Mouse (Mus musculus) G1E (cell line): Measurements from ENCODE around the gene Arhgap27.

ENCODE experiments used
- CTCF ChIP-seq: IDR thresholded peaks from 2 replicates; pipeline ENCODE4 v1.5.1; 2012; ENCODE audit warnings: low read depth, low read length, inconsistent platforms, mixed read lengths
- GATA1 ChIP-seq: IDR thresholded peaks from 2 replicates; pipeline ENCODE4 v1.6.1; 2012; ENCODE audit warnings: borderline replicate concordance, low read length, inconsistent platforms, mixed read lengths
- GATA2 ChIP-seq: IDR thresholded peaks from 2 replicates; pipeline ENCODE4 v1.6.1; 2012; ENCODE audit warnings: low read depth, low read length, inconsistent platforms, borderline replicate concordance
- POLR2AphosphoS5 ChIP-seq: IDR thresholded peaks from 2 replicates; pipeline ENCODE4 v1.6.1; 2012; ENCODE audit warnings: low read depth, low read length, inconsistent platforms; ENCODE audit not compliant: insufficient replicate concordance
- TAL1 ChIP-seq: conservative IDR thresholded peaks from 2 replicates; pipeline ENCODE4 v1.6.1; 2012; ENCODE audit warnings: low read depth, low read length, inconsistent platforms, mixed read lengths

DNA sequence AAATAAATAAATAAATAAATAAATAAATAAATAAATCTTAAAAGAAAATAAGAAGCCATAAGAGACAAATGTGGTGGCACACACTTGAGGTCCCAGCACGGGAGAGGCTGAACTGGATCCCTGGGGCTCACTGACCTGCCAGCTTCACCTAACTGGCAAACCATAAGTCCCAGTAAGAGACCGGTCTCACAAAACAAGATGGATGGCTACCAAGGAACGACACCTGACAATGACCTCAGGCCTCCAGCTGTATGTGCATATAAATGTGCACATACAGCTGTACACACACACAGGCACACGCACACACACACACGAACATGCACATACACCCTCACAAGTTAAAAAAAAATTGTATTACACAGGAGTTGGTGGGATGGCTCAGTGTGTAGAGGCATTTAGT lies 76.6 kb downstream of the Arhgap27 start:
- no peak for TF ChIP-seq GATA1
- no peak for TF ChIP-seq CTCF
- no peak for TF ChIP-seq GATA2
- no peak for TF ChIP-seq POLR2AphosphoS5
- no peak for TF ChIP-seq TAL1
